Mouse (Mus musculus) thymus, adult 2 months (tissue): ENCODE results near the gene Tex46.

Experiments
- CTCF ChIP-seq: fragments of 200-500 bp; IDR thresholded peaks from 2 replicates; pipeline ENCODE4 v1.5.1; 2012; ENCODE audit warnings: mild to moderate bottlenecking, control low read depth, low read length, moderate library complexity, borderline replicate concordance; ENCODE audit not compliant: control insufficient read depth, poor library complexity, insufficient read depth; ENCODE audit errors: extremely low read depth
- POLR2A ChIP-seq: fragments of 200-500 bp; IDR thresholded peaks from 2 replicates; pipeline ENCODE4 v1.6.1; 2012; ENCODE audit warnings: mild to moderate bottlenecking, low read length, control low read depth, moderate library complexity; ENCODE audit not compliant: control insufficient read depth, poor library complexity, insufficient read depth; ENCODE audit errors: extremely low read depth

DNA sequence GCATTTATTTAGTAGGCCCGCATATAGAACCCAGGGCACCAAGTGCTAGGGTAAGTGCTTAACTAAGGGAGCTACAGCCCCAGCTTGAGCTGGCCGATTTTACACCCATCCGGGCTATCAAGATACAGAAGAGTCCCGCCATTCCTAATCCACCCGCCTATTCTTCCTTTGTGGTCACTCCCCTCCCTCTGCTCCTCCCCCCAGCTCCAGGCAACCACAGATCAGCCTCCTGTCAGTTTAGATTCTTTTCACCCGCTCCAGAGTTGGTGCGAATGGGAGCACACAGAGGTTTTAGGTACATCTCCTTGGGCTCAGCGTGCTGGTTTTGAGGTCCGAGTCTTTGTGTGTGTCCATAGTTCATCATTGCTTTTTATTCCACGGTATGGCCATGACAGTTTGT lies 28.7 kb downstream of the Tex46 start:
- TF ChIP-seq CTCF (no peak), POLR2A (no peak)
